Comparison of ENCODE assay signal across 19 mouse cellular contexts in the genomic region with DNA sequence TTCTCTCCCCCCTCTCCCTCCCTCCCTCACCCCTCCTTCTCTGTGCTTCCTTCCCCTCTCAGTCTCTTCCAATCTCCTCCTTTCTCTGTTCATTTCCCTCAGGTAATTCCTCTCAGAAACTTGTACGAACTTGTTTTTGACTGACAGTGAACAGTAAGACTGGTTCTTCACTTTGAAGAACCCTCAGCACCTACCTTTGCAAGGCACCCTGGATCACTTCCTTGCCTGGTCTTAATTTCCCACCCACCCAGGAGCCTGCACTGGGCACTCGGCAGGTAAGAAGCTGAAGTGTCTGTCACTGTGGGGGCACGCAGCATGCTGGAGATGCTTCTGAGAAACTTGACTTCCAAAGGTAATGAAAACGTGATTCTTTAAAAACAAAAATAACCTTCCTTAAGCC. TPM values are rescaled to one million over a fixed set of nuclear protein-coding genes. Genes with fewer than 3 reads are reported as not detected.
DNase-seq lines count a peak whose midpoint lies in the region; ATAC-seq and TF ChIP-seq lines count a peak whose summit lies in the region.
"Had no signal": no experiment of that assay in that cellular context is flagged by ENCODE, and none has a peak within 500 bp of the region (broad histone marks: within the 10 kb centered on the region; RNA-seq: fewer than 3 reads in every experiment).

No protein-coding gene starts in this region.

- 40% methylated on average over 4 of the region's 4 CpGs for WGBS in kidney, embryonic 14.5 days
- 13% methylated on average over 4 of the region's 4 CpGs for WGBS in lung, embryonic 14.5 days
- WGBS in embryonic facial prominence, embryonic 15.5 days: 20% methylated on average over 4 of the region's 4 CpGs
- WGBS in stomach, embryonic 16.5 days: 20% methylated on average over 4 of the region's 4 CpGs

- peak; percentile 28 for DNase-seq in kidney, adult 18-20 months
- DNase-seq in lung, embryonic 14.5 days: no peak
- DNase-seq in lung, postnatal 14 days: no peak
- no peak for DNase-seq in cerebellum, postnatal 14 days
- DNase-seq: adrenal gland, postnatal 25 days; cerebellum, adult 8-10 months; heart, postnatal 4 days; layer of hippocampus, postnatal 36 days; liver had no signal

- H3K9ac ChIP-seq in kidney, embryonic 14.5 days (ENCODE audit: low read depth, low read length): no peak overlapping the region
- no peak overlapping the region for H3K9ac ChIP-seq in lung, embryonic 14.5 days
- no peak overlapping the region for H3K9ac ChIP-seq in embryonic facial prominence, embryonic 15.5 days
- peak overlapping the region; percentile 19; the same call in 1 of the 2 replicates for H3K9ac ChIP-seq in stomach, embryonic 16.5 days (ENCODE audit: low read length)
- H3K9ac ChIP-seq: forebrain, embryonic 13.5 days; hindbrain, embryonic 14.5 days; liver, embryonic 15.5 days had no signal

- no peaks in the 10 kb centered on the region for H3K27me3 ChIP-seq in kidney, embryonic 14.5 days (ENCODE audit: control insufficient read depth, insufficient read depth, low read length)
- H3K27me3 ChIP-seq in lung, embryonic 14.5 days (ENCODE audit: insufficient read depth, low read length): no peaks in the 10 kb centered on the region
- no peaks in the 10 kb centered on the region for H3K27me3 ChIP-seq in embryonic facial prominence, embryonic 15.5 days
- no peaks in the 10 kb centered on the region for H3K27me3 ChIP-seq in stomach, embryonic 16.5 days (ENCODE audit: control insufficient read depth, insufficient read depth, low read length)
- H3K27me3 ChIP-seq: forebrain, embryonic 13.5 days had no signal

- no peak overlapping the region for H3K4me2 ChIP-seq in kidney, embryonic 14.5 days (replicated peaks; ENCODE audit: low read depth, low read length)
- 0 out of 2 replicates have a peak overlapping the region, but pooled peaks have one; percentile 2 for H3K4me2 ChIP-seq in lung, embryonic 14.5 days
- H3K4me2 ChIP-seq in embryonic facial prominence, embryonic 15.5 days (replicated peaks): peak overlapping the region; percentile 22; the same call in 1 of the 2 replicates
- H3K4me2 ChIP-seq in stomach, embryonic 16.5 days (ENCODE audit: low read depth, low read length): peak overlapping the region; percentile 30; the same call in 1 of the 2 replicates
- H3K4me2 ChIP-seq: forebrain, embryonic 13.5 days; hindbrain, embryonic 14.5 days; liver, embryonic 15.5 days; midbrain, embryonic 11.5 days had no signal

- no peak for TF ChIP-seq CTCF in lung, embryonic 14.5 days (IDR thresholded peaks at IDR 0.05; ENCODE audit: low read depth)

- no peaks in the 10 kb centered on the region for H3K36me3 ChIP-seq in kidney, embryonic 14.5 days (ENCODE audit: control insufficient read depth, insufficient read depth, low read length)
- no peaks in the 10 kb centered on the region for H3K36me3 ChIP-seq in lung, embryonic 14.5 days (ENCODE audit: insufficient read depth)
- no peaks in the 10 kb centered on the region for H3K36me3 ChIP-seq in embryonic facial prominence, embryonic 15.5 days
- H3K36me3 ChIP-seq in stomach, embryonic 16.5 days (ENCODE audit: control insufficient read depth, insufficient read depth, low read length): no peaks in the 10 kb centered on the region
- H3K36me3 ChIP-seq: heart, embryonic 10.5 days; liver, embryonic 15.5 days had no signal

- no peak overlapping the region for H3K4me3 ChIP-seq in kidney, embryonic 14.5 days (ENCODE audit: low read length)
- H3K4me3 ChIP-seq in lung, embryonic 14.5 days (ENCODE audit: low read depth, low read length): no peak overlapping the region
- H3K4me3 ChIP-seq in embryonic facial prominence, embryonic 15.5 days (replicated peaks): peak overlapping the region; percentile 23
- H3K4me3 ChIP-seq in stomach, embryonic 16.5 days (replicated peaks; ENCODE audit: low read length): peak overlapping the region; percentile 29
- H3K4me3 ChIP-seq: forebrain, embryonic 13.5 days; heart, embryonic 10.5 days; liver, embryonic 15.5 days had no signal

- H3K4me1 ChIP-seq in kidney, embryonic 14.5 days (ENCODE audit: control insufficient read depth, insufficient read depth, low read length): no peaks in the 10 kb centered on the region; the same call in 1 of the 2 replicates
- H3K4me1 ChIP-seq in lung, embryonic 14.5 days (ENCODE audit: insufficient read depth): 0 out of 2 replicates have a peak, but pooled peaks cover 4% of the 10 kb centered on the region
- peaks cover 37% of the 10 kb centered on the region for H3K4me1 ChIP-seq in embryonic facial prominence, embryonic 15.5 days
- H3K4me1 ChIP-seq in stomach, embryonic 16.5 days (ENCODE audit: control insufficient read depth, insufficient read depth, low read length): no peaks in the 10 kb centered on the region
- H3K4me1 ChIP-seq: forebrain, embryonic 13.5 days; heart, embryonic 10.5 days; liver, embryonic 15.5 days had no signal

- no peak overlapping the region for H3K27ac ChIP-seq in kidney, embryonic 14.5 days (ENCODE audit: low read depth, low read length)
- no peak overlapping the region; the same call in 1 of the 2 replicates for H3K27ac ChIP-seq in lung, embryonic 14.5 days (ENCODE audit: low read depth)
- peak overlapping the region; percentile 60; the same call in 1 of the 2 replicates for H3K27ac ChIP-seq in embryonic facial prominence, embryonic 15.5 days (replicated peaks)
- H3K27ac ChIP-seq in stomach, embryonic 16.5 days (ENCODE audit: low read length): peak overlapping the region; percentile 78
- H3K27ac ChIP-seq: forebrain, embryonic 13.5 days; heart, embryonic 10.5 days; hindbrain, embryonic 14.5 days; liver, embryonic 15.5 days had no signal

- no peak for ATAC-seq in kidney, embryonic 14.5 days (ENCODE audit: low FRiP score, low TSS enrichment)
- ATAC-seq in lung, embryonic 14.5 days (ENCODE audit: insufficient read depth): no peak
- ATAC-seq in embryonic facial prominence, embryonic 15.5 days (ENCODE audit: insufficient number of reproducible peaks, low FRiP score, low TSS enrichment, low read depth): no peak
- no peak for ATAC-seq in stomach, embryonic 16.5 days (ENCODE audit: insufficient read depth, low FRiP score)
- ATAC-seq: CD4-positive, CD25-positive, alpha-beta regulatory T cell, adult 4 months; forebrain, embryonic 13.5 days; intestine, embryonic 16.5 days had no signal

- no peaks in the 10 kb centered on the region for H3K9me3 ChIP-seq in kidney, embryonic 14.5 days (ENCODE audit: control insufficient read depth, low read length)
- no peaks in the 10 kb centered on the region for H3K9me3 ChIP-seq in lung, embryonic 14.5 days (ENCODE audit: low read depth, low read length)
- no peaks in the 10 kb centered on the region for H3K9me3 ChIP-seq in embryonic facial prominence, embryonic 15.5 days (replicated peaks)
- H3K9me3 ChIP-seq in stomach, embryonic 16.5 days (replicated peaks; ENCODE audit: control insufficient read depth, low read length): no peaks in the 10 kb centered on the region
- H3K9me3 ChIP-seq: forebrain, embryonic 13.5 days; heart, embryonic 10.5 days; liver, embryonic 15.5 days had no signal

RNA-seq across cellular contexts. Expression of a gene that starts 0.7 kb away (rescaled TPM):
- 0.41 and 1.3 TPM in 2 replicates for polyA plus RNA-seq in kidney, embryonic 14.5 days (2014; fragmentation: Nextera tagmentation; extraction: Ambion mirVana)
- 1.5 and 1.6 TPM in 2 replicates for polyA plus RNA-seq in lung, embryonic 14.5 days (2014; fragmentation: Nextera tagmentation; extraction: Ambion mirVana)
- 4.4 and 4.7 TPM in 2 replicates for polyA plus RNA-seq in embryonic facial prominence, embryonic 15.5 days (2015; fragmentation: Nextera tagmentation; extraction: Ambion mirVana)
- 6.1 and 7.3 TPM in 2 replicates for polyA plus RNA-seq in stomach, embryonic 16.5 days (2015; fragmentation: Nextera tagmentation; extraction: Ambion mirVana)

Comparison
In these comparisons a context has a peak if more than half of its experiments do, and no peak if none do; other contexts are left out.
1. H3K27ac ChIP-seq: peak in embryonic facial prominence, embryonic 15.5 days (single experiment) and stomach, embryonic 16.5 days (single experiment); none in kidney, embryonic 14.5 days (single experiment) and lung, embryonic 14.5 days (single experiment).
2. H3K4me3 ChIP-seq: peak in embryonic facial prominence, embryonic 15.5 days (single experiment) and stomach, embryonic 16.5 days (single experiment); none in kidney, embryonic 14.5 days (single experiment) and lung, embryonic 14.5 days (single experiment).